Mouse (Mus musculus): ENCODE results near the gene Ppie.
"Not testable (repeated sequence)": the region's sequence is repeated elsewhere in the genome, so short reads cannot be mapped to it uniquely, and the experiment has no call there.

The Ppie gene

GRCm38 (mm10) chr4:123114651-123115050 is 25.1 kb downstream of the Ppie start:
- in situ Hi-C loops (cut with MboI, MseI): loop anchor here (5.0 kb wide), 1 partner anchor 208 kb away; the partner anchor contains the start of gene Oxct2a

DNA sequence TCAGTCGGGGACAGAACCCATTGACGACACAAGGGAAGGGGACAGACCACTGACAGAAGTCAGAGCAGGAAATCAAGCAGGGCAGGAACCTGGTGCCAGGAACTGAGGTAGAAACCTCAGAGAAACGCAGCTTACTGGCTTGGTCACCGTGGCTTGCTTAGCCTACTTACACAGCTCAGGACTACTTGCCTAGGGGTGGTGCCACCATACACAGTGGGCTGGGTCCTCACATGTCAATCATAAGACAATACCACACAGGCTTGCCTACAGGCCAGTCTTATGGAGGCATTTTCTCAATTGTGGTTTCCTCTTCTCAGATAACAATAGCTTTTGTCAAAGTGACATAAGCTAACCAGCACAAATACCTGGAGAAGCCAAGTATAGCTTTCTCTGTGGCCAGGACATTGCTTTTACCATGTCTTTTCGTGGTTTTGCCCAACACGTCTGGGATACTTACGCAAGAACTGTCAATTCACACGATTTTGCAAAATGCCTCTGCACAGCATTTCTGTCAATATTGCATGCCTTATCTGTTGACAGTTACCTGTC is 27.5 kb downstream of the Ppie start:
- in situ Hi-C loops (cut with MboI, MseI): no loop called here

DNA sequence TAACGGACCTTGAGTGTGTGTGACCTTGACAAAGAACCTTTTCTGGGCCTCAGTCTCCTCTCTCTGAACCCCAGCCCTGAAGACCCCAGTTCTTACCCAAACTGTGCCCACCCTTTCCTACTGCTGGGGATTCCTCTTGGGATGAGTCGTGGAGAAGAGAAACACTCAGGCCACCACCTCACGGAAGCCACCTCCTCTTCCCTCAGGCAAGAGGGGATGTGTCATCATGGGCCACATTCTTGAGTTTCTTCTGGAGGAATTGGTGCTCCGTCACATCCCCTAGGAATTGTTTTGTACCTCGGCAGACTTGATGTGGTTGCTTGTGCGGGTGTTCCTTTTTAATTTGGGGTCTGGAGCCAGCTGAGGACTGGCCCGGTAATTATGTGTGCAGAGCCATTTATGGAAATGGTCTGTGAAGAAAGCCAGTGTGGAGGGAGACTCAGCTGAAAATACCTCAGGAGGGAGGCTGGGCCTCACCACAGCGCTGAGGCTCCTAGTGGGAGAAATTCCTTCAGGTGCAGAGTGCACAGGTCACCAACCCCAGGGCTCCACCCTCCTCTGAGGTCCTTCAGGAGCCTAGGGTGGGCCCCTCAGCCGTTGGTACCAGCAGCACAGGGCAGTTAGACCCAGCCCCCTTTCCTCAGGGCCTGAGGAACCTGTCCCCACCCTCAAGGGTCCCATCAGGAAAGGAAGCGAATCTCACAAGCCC is 28.3 kb downstream of the Ppie start:
- in situ Hi-C loops (cut with MboI, MseI): not testable (repeated sequence)

- in situ Hi-C loops (cut with MboI, MseI): no loop called here
Observed at GRCm38 (mm10) chr4:123110751-123111150, 29.0 kb downstream of the Ppie start.

DNA sequence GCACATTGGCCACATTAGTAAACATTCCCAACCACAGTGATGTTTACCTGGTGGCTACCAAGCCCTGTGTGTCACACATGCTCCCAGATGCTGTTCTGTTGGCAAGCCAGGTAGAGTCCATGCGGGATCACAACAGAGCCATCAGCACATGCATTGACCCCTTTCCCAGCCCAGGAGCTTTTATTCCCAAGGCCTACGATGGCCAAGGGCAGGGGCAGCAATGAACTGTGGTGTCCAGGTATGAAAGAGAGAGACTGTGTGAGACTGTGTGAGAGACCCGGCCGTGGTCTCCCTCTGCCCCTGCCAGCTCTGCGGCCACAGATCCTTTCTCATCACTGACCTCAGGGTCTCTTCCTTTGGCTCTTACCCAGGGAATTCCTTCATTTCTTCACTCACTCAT is 31.7 kb downstream of the Ppie start:
- in situ Hi-C loops (cut with MboI, MseI): no loop called here

DNA sequence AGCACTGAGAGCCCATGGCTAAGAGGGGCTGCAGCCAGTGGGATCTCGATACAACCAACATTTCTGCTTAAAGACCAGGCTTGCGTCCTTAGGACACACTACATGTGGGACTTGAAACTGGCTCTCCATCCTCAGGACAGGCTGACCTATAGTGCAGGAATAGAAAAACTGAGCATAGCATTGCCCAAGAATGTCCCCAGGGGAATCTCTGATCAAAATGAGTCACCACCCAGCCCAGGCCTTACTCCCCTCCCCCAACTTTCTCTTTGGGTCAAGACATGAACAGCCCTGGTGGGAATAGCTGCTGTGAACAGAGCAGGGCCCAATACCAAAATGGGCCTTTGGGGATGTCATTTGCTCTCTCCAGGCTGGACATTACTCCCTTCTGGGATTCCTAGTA is 32.9 kb downstream of the Ppie start:
- in situ Hi-C loops (cut with MboI, MseI): no loop called here

- in situ Hi-C loops (cut with MboI, MseI): not testable (repeated sequence)
Observed at GRCm38 (mm10) chr4:123105929-123106328, 33.8 kb downstream of the Ppie start.

- in situ Hi-C loops (cut with MboI, MseI): no loop called here
Observed at GRCm38 (mm10) chr4:123105451-123105790, 34.3 kb downstream of the Ppie start.

DNA sequence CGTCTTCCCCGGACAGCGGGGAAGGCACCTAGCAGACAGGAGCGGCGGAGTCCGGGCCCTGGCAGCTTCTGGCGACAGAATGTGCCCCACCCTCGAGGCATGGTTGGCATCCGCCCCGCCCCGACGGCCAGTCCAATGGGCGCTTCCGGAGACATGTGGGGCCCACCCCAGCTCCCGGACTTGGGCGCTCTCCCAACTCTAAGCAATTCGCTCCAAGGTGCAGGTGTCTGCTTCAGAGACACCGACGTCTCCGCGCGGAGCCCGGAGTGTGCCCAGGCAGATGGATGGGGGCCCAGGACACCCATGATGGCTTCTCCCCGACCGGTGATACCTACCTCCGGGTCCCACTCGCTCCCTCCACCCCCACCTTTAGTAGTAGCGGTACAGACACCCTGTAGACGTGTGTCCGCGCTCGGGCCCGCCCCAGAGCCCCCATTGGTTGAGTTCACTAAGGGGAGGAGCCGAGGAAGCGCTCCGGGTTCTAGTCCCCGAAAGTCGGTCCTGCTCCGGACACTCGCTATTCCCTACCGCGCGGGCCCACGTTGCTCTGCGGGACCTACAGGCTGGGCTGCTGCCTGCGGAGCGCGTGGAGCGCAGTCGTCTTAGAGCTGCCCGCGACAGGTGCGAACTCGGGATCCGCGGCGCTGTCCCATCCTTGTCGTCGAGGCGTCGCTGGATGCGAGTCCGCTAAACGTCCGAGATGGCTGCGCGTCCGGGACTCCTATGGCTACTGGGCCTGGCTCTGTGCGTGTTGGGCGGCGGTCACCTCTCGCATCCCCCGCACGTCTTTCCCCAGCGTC is 34.9 kb downstream of the Ppie start, which contains the start of gene Bmp8b:
Gene Bmp8b (plus strand): TSS at position 515 of the 800 bp plus-strand sequence.
- in situ Hi-C loops (cut with MboI, MseI): no loop called here

GRCm38 (mm10) chr4:123093869-123094268 is 45.9 kb downstream of the Ppie start:
- in situ Hi-C loops (cut with MboI, MseI): no loop called here

DNA sequence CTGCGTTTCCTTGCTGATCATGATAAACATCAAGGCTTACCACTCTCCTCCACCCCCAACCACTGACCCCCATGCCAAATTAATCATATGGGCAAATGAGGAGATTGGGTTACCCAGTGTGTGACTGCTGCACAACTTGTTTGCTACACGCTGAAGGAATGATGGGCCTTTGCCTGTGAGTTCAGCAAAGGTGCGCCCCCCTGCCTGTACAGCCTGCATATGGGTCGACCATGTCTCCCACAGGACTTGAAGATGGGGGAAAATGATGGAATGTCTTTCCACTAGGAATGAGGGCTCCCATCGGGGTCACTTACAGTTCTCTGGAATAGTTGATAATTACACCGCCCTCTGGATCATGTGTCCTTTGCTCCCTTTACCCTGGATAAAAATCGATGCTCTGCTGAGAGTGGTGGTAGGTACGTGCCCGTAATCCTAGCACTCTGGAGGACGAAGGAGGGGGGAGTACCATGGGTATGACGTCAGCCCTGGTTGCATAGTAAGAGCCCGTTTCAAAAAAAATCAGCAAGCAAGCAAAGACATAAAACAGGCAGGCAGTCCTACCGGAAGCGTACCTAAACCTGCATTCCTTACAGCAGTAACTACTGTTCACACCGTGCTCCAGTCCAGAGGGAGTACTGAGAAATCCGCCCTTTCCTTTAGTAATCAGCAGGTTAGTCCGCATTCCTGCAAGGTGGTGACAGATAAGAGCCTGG is 46.5 kb downstream of the Ppie start:
- in situ Hi-C loops (cut with MboI, MseI): no loop called here

- in situ Hi-C loops (cut with MboI, MseI): no loop called here
Observed at GRCm38 (mm10) chr4:123092621-123093020, 47.1 kb downstream of the Ppie start.

DNA sequence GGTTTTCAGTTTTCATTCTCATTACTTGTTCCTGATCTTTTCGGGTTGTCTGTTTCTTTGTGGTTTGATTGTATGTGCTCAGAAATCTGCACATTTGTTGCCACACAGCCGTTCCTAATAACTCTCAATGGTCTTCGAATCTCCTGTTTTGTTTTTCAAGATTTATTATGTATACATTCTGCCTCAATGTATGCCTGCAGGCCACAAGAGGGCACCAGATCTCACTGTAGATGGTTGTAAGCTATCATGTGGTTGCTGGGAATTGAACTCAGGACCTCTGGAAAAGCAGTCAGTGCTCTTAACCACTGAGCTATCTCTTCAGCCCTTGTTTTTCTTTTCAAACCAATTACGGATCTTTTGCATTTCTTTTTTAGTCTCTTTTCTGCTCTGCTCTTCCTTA is 53.4 kb downstream of the Ppie start:
- in situ Hi-C loops (cut with MboI, MseI): no loop called here

DNA sequence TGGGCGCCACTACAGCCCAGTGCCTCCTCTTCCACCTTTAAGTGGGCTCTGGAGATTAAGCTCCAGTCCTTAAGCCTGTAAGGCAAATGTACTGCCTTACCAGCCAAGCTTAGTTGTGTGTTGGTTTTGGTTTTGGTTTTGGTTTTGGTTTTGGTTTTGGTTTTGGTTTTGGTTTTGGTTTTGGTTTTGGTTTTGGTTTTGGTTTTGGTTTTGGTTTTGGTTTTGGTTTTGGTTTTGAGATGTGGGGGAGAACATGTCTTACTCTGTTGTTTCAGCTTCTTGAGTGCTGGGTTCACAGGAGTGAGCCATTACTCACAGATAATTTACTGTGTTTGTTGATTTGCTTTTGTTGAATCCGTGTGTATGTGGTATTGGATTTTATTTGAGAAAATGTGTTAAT is 54.5 kb downstream of the Ppie start:
- in situ Hi-C loops (cut with MboI, MseI): no loop called here

DNA sequence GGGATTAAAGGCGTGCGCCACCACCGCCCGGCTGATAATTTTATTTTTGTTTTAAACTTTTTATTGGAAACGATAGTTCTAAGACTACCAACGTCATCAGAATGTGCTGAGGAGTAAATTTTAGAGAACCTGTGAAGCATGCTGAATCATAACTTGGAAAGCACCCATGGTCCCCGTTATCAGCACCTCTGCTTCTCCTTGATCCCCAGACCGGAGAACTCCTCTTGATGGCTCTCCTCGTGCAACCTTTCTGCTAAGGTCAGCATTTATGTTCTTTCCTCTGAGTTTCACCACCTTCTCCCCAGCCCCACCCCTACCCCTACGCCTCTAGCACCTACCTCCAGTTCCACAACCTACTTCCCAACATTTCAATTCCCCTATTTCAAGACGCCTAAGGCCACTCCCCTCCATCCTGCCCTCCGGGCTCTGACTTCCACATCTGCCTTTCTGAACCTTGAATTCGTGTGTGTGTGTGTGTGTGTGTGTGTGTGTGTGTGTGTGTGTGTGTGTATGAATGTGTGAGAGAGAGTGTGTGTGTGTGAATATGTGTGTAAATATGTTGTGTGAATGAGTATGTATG is 56.3 kb downstream of the Ppie start:
- in situ Hi-C loops (cut with MboI, MseI): loop anchor here (5.0 kb wide), 3 partner anchors 86 to 276 kb away; partner anchors contain the start of gene Mycl

- in situ Hi-C loops (cut with MboI, MseI): loop anchor here (5.0 kb wide), 3 partner anchors 85 to 275 kb away; partner anchors contain the start of gene Mycl
Observed at GRCm38 (mm10) chr4:123082283-123083163, 57.2 kb downstream of the Ppie start.

DNA sequence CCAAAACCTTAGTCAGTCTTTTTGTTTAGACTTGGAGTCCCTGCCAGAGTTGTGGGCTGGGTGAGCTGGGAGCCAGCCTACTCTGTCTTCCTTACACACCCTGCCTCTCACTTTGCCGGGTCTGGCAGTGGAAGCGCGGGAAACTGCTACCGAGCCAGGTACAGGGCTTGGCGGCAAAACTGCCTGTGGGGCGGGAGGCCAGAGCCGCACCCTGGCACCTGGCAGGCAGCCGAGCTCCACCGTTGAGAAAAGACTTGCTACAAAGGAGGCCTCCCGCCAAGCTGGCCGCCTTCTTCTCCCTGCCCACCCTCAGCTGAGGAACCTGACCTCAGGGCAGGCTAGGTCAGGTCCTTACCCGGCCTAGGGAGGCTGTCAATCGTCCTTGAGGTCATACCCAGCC is 59.0 kb downstream of the Ppie start:
- in situ Hi-C loops (cut with MboI, MseI): loop anchor here (5.0 kb wide), 3 partner anchors 83 to 273 kb away; partner anchors contain the start of gene Mycl

DNA sequence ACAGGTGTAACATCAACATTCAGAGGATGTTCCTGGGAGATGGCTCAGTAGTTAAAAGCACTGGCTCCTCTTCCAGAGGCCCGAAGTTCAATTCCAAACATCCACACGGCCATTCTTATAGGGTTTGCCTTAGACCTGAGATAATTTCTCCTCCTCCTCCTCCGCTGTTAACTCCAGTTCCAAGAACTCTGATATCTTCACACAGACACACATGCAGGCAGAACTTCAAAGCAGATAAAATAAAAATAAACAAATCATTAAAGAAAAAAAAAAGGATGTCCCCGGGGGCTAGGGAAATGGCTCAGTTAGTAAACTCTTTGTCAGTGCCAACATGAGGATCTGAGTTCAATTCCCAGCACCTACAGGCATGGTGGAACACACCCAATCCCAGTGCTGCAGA is 61.5 kb downstream of the Ppie start:
- in situ Hi-C loops (cut with MboI, MseI): no loop called here
